Mouse (Mus musculus) mature B cell (primary cell): ENCODE data around the gene Ccnk.

Experiments used
- in situ Hi-C: fragments of 300-500 bp; cut with MboI; formaldehyde crosslinking; loops from 2 replicates; pipeline ENCODE4 v1.14.3; 2019

The Ccnk gene

GRCm38 (mm10) chr12:108221712-108222111, 42.3 kb downstream of the Ccnk start:
- in situ Hi-C loops, result no loop called here

- in situ Hi-C loops, result no loop called here
These were observed 44.0 kb downstream of the Ccnk start for GRCm38 (mm10) chr12:108223357-108223756.

GRCm38 (mm10) chr12:108225781-108226180, 46.4 kb downstream of the Ccnk start:
- in situ Hi-C loops, result no loop called here

- in situ Hi-C loops, result no loop called here
These were observed 46.8 kb downstream of the Ccnk start for GRCm38 (mm10) chr12:108226216-108226615.

- in situ Hi-C loops, result no loop called here
These were observed 47.6 kb downstream of the Ccnk start for GRCm38 (mm10) chr12:108226941-108227340.

- in situ Hi-C loops, result no loop called here
These were observed 48.1 kb downstream of the Ccnk start for GRCm38 (mm10) chr12:108227527-108227926.

- in situ Hi-C loops, result no loop called here
These were observed 50.7 kb downstream of the Ccnk start for GRCm38 (mm10) chr12:108230077-108230476.

- in situ Hi-C loops, result no loop called here
These were observed 51.7 kb downstream of the Ccnk start for GRCm38 (mm10) chr12:108230821-108231794.

GRCm38 (mm10) chr12:108231901-108232300, 52.5 kb downstream of the Ccnk start:
- in situ Hi-C loops, result no loop called here

- in situ Hi-C loops, result no loop called here
These were observed 54.4 kb downstream of the Ccnk start for GRCm38 (mm10) chr12:108233736-108234135.

- in situ Hi-C loops, result no loop called here
These were observed 55.6 kb downstream of the Ccnk start for GRCm38 (mm10) chr12:108234832-108235602.

GRCm38 (mm10) chr12:108235976-108236555, 56.7 kb downstream of the Ccnk start:
- in situ Hi-C loops, result no loop called here

- in situ Hi-C loops, result no loop called here
These were observed 58.1 kb downstream of the Ccnk start for GRCm38 (mm10) chr12:108237300-108238006.

GRCm38 (mm10) chr12:108238395-108239035, 59.1 kb downstream of the Ccnk start:
- in situ Hi-C loops, result no loop called here

- in situ Hi-C loops, result no loop called here
These were observed 60.1 kb downstream of the Ccnk start for GRCm38 (mm10) chr12:108239441-108239840.

GRCm38 (mm10) chr12:108240401-108240890, 61.1 kb downstream of the Ccnk start:
- in situ Hi-C loops, result no loop called here

- in situ Hi-C loops, result no loop called here
These were observed 61.7 kb downstream of the Ccnk start for GRCm38 (mm10) chr12:108240953-108241588.

GRCm38 (mm10) chr12:108241626-108242025, 62.2 kb downstream of the Ccnk start:
- in situ Hi-C loops, result no loop called here

GRCm38 (mm10) chr12:108242243-108242745, 62.9 kb downstream of the Ccnk start:
- in situ Hi-C loops, result no loop called here

- in situ Hi-C loops, result no loop called here
These were observed 65.4 kb downstream of the Ccnk start for GRCm38 (mm10) chr12:108244778-108245177.
